Mouse (Mus musculus) left cerebral cortex, adult 9 months (tissue): ENCODE data around the gene Wbp1l.

Experiments used
- DNase-seq, 2 experiments: peaks; one replicate each; pipeline ENCODE4 v3.0.0; 2022; ENCODE audit warnings: low spot score in 2 of 2

The Wbp1l gene

DNA sequence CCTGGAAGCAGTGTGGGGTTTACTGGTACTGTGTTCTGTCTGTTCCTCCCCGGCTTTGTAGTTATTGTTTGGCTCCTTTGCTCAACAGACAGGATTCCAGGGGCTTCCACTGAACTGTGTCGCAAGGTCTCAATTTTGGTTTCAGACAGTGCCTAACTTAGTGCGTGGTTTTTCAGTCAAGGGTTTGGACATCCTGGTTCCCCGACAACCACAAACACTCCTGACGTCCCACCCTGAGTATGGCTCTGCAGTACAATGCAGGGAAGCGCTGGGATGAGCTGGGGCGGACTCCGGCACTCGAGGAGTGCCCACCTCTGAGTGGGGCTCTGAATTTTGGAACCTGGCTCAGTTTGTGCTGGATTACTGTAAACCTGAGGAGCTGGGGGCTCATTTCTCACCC lies 30.9 kb downstream of the Wbp1l start:
- DNase-seq: no peak

GRCm38 (mm10) chr19:46631637-46632036 lies 32.8 kb downstream of the Wbp1l start:
- no peak for DNase-seq

DNA sequence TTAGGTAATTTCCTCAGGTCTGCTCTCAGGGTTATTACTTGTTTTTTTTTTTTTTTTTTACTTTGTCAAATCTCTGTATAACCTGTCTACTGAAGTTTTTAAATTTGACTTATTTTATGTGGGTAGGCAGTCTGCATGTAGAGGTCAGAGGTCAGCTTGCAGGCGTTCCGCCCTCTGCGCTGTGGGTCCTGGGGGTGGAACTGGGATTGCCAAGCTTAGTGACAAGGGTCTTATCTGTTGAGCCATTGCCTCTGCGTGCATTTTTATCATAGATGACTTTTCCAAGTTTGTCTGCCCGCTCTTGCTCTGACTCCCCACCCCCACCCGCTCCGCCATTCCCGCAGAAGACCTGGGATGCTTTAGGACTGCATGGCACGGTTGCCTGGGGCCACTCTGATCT lies 36.9 kb downstream of the Wbp1l start:
- DNase-seq: no peak

GRCm38 (mm10) chr19:46637598-46637997 lies 38.7 kb downstream of the Wbp1l start:
- DNase-seq: no peak

DNA sequence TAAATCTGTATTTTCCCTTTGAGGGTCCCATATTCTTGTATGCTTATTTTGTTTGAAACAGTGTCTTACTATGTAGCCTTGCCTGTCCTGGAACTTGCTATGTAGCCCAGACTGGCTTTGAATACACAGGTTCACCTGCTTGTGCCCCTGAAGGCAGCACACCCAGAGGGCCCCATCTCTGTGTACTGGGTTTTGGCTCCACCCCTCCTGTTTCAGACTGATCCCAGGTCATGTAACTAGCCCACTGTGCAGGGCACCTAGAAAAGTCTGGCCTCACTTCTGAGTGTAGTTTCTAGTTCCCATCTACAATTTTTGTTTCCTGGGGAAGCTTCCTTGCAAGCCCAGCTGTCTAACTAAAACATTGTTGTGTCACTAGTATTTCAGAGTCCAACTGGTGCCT lies 40.2 kb downstream of the Wbp1l start:
- DNase-seq: no peak

GRCm38 (mm10) chr19:46639496-46639895 lies 40.6 kb downstream of the Wbp1l start:
- DNase-seq: no peak

DNA sequence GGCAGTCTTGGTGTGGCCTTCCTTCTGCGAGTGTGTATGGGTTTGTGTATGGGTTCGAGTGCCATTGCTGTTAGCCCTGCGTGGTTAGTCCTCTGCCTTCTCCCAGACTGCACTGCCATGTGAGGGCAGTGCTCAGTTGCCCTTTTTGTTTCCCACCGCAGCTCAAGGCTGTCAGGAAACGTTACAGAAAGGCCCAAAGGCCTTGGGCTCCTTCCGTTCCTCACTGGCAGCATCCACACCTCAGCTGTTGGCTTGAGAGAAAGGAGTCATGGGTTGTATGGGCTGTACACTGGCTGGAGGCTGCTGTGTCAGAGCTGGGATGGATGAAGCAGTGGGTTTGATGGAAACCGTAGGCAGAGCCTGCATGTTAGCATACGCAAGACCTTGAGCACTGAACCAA lies 41.9 kb downstream of the Wbp1l start:
- no peak for DNase-seq

DNA sequence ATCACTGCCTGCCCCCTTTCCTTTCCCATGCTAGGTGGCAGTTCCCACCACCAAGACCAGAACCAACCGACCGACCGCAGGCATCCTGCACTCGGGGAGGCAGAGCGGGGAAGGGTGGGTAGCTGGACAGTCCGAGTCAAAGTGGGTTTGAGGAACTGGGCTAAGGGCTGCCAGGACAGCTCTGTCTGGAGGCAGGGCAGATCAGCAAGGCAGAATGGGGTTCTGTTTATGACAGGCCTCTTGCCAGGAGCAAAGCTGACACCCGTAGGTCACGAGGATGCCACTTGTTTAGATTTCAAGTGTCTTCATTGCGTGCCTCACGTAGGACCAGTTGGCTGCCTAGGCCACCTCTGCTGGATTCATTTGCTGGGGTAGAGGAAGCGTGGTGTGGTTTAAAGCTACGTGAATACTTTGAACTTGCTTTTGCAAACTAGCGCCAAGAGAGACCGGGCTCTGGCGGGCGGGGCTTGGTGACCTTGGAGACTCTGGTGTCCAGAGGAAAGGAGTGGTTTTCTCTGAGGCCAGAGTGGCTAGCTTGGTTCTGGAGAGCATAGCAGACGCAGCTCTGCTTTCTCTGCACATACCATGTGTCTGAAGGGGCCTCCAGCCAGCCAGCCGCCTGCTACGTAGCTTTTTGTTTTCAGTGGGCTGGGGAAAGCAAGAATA lies 42.7 kb downstream of the Wbp1l start:
- DNase-seq: no peak

DNA sequence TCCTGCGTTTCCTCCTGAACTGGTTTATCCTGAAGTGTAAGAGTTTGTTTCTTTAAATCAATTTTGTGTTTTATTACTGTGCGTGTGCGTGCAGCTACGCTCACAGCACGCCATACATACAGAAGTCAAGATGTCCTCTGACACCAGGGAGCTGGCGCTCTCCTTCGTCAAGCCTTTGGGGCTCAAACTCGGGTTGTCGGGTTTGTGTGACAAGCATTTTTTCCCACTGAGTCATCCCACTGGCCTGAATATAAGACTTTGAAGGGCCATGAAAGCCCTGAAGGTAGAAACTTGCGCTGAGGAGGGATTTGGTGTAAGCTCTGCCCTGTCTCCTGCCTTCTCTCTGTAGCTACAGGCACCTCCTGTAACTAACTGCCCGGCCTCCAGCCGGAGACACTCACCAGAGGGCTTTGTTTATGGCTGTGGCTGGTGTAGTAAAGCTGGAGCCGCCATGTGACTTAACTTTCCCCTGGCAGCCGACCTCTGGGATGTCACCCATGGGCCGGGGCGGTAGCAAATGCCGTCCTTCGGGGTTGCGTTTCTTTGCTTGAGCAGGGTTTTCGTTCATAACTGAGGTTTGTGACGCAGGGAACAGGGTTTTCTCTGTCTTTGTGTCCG lies 43.4 kb downstream of the Wbp1l start:
- DNase-seq: no peak

DNA sequence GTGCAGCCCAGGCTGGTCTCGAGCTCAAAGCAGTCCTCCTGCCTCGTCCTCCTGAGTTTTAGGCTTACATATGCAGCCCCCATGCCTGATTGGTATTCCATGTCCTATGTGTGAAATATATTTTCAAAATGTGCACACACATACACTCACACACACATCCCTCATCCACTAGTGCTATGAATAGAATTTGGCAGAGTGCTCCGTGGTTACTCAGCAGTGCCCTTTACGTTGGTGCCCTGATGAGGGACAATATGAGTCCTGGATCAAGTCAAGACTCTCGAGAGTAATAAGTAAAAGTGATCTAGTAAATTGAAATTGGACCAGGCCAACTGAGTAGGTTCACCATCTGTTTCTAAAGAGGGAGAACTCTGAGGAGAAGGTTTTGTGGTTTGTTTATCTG lies 44.4 kb downstream of the Wbp1l start:
- no peak for DNase-seq

GRCm38 (mm10) chr19:46644343-46644792 lies 45.5 kb downstream of the Wbp1l start:
- DNase-seq: no peak

DNA sequence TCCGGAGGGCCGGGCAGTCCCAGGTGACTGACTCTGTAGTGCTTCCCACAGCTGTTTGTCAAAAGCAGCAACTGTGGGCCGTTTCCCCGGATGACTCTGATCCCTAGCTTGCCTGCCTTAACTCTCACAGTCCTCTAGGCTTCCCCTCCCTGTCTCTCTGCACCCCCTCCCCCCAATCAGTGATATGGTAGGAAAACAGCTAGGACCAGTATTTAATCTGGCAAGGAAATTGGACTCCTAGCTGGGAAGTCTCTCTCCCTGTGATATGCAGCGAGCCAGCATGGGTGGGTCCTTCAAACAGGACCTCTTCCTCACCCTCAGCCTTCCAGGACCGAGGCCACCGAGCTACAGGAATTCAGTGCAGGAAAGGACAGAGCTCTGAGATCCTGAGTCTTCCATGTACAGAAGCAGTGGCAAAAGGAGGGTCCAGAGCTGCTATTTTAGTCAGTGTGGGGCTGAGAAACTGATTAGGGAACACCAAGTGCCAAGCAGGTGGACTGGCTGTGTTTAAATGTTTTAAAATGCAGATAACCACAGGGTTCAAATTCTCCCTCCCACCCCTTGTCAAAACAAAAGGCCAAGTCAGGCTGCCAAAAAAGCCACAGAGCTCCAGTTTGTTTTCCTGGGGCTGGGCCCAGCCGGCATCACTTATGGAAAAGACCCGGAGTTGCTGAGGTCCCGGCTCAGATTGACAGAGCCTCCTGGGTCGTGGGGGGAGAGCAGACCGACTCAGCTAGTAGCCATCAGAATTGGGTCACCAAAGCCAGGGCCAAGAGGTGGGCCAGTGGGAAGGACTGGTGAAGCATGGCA lies 46.1 kb downstream of the Wbp1l start:
- DNase-seq: no peak

- no peak for DNase-seq
Measured at GRCm38 (mm10) chr19:46646041-46646481, 47.2 kb downstream of the Wbp1l start.

DNA sequence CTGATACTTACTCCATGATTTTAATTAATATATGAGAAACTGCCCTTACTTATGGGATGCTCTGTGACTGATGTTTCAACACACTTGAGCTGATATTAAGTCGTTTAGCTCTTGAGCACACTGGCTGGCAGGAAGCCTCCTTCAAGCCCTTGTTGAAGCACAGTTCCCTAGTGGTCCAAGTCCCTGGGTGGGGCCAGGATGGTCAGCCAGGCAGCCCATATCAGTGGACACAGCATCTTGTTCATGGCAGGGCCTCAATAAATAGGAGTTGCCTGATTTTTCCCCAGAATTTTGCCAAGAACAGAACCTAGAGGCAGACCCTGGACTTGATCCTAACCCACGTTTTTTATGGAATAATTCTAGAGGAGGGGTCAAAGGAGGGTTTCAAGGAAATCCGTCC lies 48.4 kb downstream of the Wbp1l start:
- DNase-seq: no peak

GRCm38 (mm10) chr19:46647850-46648249 lies 49.0 kb downstream of the Wbp1l start:
- no peak for DNase-seq

DNA sequence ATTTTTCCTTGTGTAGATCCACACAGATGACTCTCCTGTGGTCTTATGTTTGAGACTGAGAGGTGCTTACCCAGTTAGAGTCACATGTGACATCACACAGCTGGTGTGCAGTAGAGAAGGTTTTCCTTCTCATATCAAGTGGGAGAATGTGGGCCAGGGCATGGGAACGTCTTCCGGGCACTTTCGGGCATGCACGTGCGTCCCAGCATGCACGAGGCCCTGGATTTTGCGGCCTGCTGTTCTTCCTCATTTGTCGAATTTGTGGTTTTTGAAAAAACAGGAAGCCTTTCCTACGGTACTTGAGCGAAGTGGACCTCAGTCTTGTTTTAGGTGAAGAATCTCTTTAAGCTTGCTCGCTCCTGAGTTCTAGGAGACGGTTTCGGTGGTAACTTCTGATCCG lies 49.7 kb downstream of the Wbp1l start:
- no peak for DNase-seq

- DNase-seq: no peak
Measured at GRCm38 (mm10) chr19:46653188-46653587, 54.3 kb downstream of the Wbp1l start.

DNA sequence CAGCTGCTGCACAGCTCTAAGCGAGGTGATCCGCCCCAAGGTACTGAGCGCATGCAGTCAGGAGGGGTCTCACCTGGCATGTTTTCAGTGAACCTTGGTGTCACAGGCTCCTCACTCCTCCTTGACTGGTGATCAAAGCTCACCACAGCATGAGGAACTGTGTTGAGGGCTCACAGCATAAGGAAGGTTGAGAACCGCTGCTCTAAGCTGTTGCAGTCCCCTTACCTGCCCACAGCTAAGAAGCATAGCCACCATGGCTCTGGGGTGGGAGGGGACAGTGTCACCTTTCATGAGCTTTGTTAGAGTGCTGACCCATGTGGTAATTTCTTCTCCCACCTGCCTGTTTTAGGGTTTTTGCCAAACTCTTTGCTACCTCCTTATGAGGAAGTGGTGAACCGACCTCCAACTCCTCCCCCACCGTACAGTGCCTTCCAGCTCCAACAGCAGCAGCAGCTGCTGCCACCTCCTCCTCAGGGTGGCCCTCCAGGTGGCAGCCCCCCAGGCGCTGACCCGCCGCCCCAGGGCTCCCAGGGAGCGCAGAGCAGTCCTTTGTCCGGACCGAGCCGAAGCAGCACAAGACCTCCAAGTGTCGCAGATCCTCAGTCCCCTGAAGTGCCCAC lies 54.8 kb downstream of the Wbp1l start:
- DNase-seq: no peak

- DNase-seq: no peak
Measured at GRCm38 (mm10) chr19:46655626-46656025, 56.7 kb downstream of the Wbp1l start.

DNA sequence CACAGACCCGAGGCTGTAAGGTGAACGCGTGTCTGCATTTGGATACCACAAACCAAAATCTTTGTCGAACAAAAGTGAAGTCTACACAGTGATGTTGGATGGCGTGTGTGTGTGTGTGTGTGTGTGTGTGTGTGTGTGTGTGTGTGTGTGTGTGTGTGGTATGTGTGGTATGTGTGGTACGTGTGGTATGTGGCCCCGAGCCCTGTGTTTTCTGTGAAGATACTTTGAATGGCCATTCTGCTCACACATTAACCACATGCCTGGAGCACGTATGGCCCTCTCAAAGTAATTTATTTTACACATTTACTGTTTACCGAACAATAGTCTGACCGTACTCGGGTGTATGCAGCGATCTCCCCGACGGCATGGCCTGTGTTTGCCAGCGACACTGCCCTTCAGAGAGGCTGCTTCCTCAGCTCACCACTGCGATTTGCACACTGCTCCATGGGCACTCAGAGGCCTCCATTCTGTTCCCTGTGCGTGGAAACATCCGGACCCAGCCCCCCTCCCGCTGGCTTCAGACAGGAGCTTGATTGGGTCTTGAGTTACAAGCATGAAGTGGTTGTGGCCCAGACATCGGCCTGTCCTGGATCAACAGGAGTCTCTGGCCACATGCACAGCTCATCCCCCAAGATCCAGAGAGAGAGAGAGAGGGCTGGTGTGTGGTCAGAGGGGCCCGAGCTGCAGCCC lies 57.4 kb downstream of the Wbp1l start:
- DNase-seq: no peak

- no peak for DNase-seq
Measured at GRCm38 (mm10) chr19:46657339-46658020, 58.6 kb downstream of the Wbp1l start.
